Mouse (Mus musculus) small intestine, adult 2 months (tissue): ENCODE results near the gene Rapgef2. TPM values are rescaled to one million over a fixed set of nuclear protein-coding genes. Genes with fewer than 3 reads are reported as not detected.

ENCODE experiments used
- H3K27ac ChIP-seq: fragments of 200-500 bp; 2 replicates; pipeline ENCODE4 v1.5.1; 2012; ENCODE audit warnings: low read depth, low read length, control low read depth, inconsistent platforms; ENCODE audit not compliant: insufficient read depth
- H3K27me3 ChIP-seq: fragments of 200-500 bp; 2 replicates; pipeline ENCODE4 v1.6.1; 2012; ENCODE audit warnings: mild to moderate bottlenecking, moderate library complexity, low read length, inconsistent platforms; ENCODE audit not compliant: control insufficient read depth, insufficient read depth
- H3K36me3 ChIP-seq: fragments of 200-500 bp; 2 replicates; pipeline ENCODE4 v1.6.1; 2012; ENCODE audit warnings: mild to moderate bottlenecking, low read length, control low read depth, inconsistent platforms; ENCODE audit not compliant: control insufficient read depth, insufficient read depth
- H3K4me1 ChIP-seq: fragments of 200-500 bp; 2 replicates; pipeline ENCODE4 v1.6.1; 2012; ENCODE audit warnings: low read length, inconsistent platforms, mixed read lengths; ENCODE audit not compliant: control insufficient read depth, insufficient read depth, insufficient read length
- H3K4me3 ChIP-seq: fragments of 200-500 bp; 2 replicates; pipeline ENCODE4 v1.5.1; 2012; ENCODE audit warnings: low read depth, mild to moderate bottlenecking, control low read depth, inconsistent platforms, low read length, moderate library complexity
- CTCF ChIP-seq: fragments of 200-500 bp; IDR thresholded peaks from 2 replicates; pipeline ENCODE4 v1.5.1; 2012; ENCODE audit warnings: low read depth, mild to moderate bottlenecking, control low read depth, inconsistent platforms, low read length, moderate library complexity, mixed read lengths; ENCODE audit not compliant: insufficient replicate concordance, insufficient read length; ENCODE audit errors: extremely low read depth
- POLR2A ChIP-seq: fragments of 200-500 bp; IDR thresholded peaks from 2 replicates; pipeline ENCODE4 v1.6.1; 2012; ENCODE audit warnings: low read depth, mild to moderate bottlenecking, control low read depth, inconsistent platforms, low read length, moderate library complexity
- WGBS: fragments of 180-500 bp; shearing (Covaris S2); methylation state at CpG from one replicate; pipeline ENCODE4 v1.1.7; 2018; 5-methylcytosine and 5-hydroxymethylcytosine counted together
- polyA plus RNA-seq: library from polyadenylated mRNA; depleted of rRNA; stranded (reverse); fragments of >200 nt; gene quantifications from 2 replicates; pipeline ENCODE4 v1.2.3, GENCODE M21; 2012

Rapgef2 gene
- polyA plus RNA-seq, 1 experiment, result 8.5 TPM

- peaks cover 8% of the 10 kb centered on the region; the same call in 1 of the 2 replicates for H3K4me1 ChIP-seq
- no peak overlapping the region for H3K4me3 ChIP-seq
- H3K27ac ChIP-seq, result no peak overlapping the region
- no peaks in the 10 kb centered on the region for H3K27me3 ChIP-seq
- WGBS, result 86% methylated on average over 2 of the region's 2 CpGs
- peaks cover 7% of the 10 kb centered on the region; the same call in 1 of the 2 replicates for H3K36me3 ChIP-seq
- no peak for TF ChIP-seq POLR2A
- TF ChIP-seq CTCF, result no peak
Observed at GRCm38 (mm10) chr3:79167586-79167985, 118.7 kb downstream of the Rapgef2 start.

DNA sequence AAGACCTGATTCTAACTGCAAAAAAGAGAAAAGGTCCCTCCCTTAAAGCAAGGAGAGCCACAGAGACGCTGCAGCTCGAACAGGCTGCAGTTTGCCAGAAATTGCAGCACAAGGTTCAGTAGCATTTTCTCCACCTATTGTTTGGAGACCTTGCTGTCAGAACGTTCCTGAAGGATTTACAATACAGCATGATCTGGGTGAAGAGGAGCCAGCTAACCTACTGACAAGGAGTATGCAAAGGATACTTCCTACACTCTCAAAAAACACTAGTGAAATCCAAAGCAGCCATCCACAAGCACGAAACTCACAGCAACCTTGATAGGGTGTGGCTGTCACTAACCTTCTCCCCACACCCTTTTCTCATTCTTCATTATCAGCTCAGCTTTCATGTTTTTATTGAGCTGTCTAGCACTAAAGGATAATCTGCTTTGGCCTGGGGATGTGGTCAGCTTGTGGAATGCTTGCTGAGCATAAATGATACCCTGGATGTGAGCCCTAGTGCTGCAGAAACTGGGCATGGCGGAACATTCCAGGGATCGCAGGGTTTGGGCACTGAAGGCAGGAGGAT, 124.4 kb downstream of the Rapgef2 start:
- peaks cover 12% of the 10 kb centered on the region; the same call in 1 of the 2 replicates for H3K4me1 ChIP-seq
- 30% methylated on average over 6 of the region's 6 CpGs for WGBS
- no peaks in the 10 kb centered on the region for H3K36me3 ChIP-seq
- 0 out of 2 replicates have a peak overlapping the region, but pooled peaks have one; percentile 14 for H3K27ac ChIP-seq
- no peaks in the 10 kb centered on the region for H3K27me3 ChIP-seq
- H3K4me3 ChIP-seq, result no peak overlapping the region
- TF ChIP-seq CTCF (no peak), POLR2A (no peak)

DNA sequence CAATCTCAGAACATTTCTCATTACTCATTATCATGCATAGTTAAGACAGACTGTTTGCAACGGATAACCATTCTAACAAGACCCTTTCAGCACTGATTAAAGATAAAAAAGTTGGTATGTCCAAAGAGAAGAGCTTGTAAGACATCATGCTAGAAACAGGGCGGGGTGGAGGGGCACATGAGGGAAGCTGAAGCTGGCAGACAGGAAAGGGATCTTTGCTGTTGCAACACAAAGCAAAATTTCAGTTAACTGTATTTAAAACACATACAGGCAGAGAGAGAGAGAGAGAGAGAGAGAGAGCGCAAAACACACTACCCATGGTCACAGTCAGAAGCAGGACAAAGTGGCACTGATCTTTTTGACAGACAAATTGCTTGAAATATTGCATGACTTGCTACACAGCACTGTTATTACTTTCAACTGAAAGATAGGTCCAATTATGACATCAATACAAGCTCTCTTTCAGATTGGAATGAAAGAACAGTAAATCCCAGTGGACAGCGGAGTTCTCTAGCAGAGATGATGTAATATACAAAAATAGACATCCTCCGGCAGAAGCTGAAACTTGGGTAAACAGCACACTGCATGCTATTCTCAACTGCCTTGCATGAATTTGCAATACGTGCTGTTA, 125.1 kb downstream of the Rapgef2 start:
- TF ChIP-seq POLR2A, result no peak
- no peak for TF ChIP-seq CTCF
- H3K27ac ChIP-seq, result 0 out of 2 replicates have a peak overlapping the region, but pooled peaks have one; percentile 11

DNA sequence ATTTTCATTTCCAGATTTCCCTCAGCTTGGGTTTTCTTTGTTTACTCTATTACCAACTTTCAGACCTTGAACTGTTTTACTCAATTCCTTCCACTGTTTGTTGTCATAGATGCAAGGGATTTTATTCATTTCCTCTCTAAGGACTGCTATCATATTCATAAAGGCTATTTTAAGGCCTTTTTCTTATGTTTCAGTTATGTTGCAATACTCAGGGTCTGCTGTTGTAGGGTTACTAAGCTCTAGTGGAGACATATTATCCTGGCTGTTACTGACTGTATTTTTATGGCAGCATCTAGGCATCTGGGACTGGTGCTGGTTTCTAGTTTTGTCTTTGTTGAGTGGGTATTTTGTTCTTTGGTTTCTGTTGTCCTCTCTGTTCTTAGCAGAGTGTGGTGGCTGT, 128.1 kb downstream of the Rapgef2 start:
- peaks cover 14% of the 10 kb centered on the region; the same call in 1 of the 2 replicates for H3K4me1 ChIP-seq
- no peak overlapping the region for H3K27ac ChIP-seq
- TF ChIP-seq POLR2A, result no peak
- no peak for TF ChIP-seq CTCF
- peaks cover 2% of the 10 kb centered on the region; the same call in 1 of the 2 replicates for H3K36me3 ChIP-seq
- H3K27me3 ChIP-seq, result no peaks in the 10 kb centered on the region
- no peak overlapping the region for H3K4me3 ChIP-seq

More for the DNA sequence above, 125.1 kb downstream of the Rapgef2 start:
- no peaks in the 10 kb centered on the region for H3K36me3 ChIP-seq
- H3K27me3 ChIP-seq, result no peaks in the 10 kb centered on the region
- H3K4me3 ChIP-seq, result no peak overlapping the region
- 61% methylated on average over 6 of the region's 6 CpGs for WGBS
- H3K4me1 ChIP-seq, result peaks cover 12% of the 10 kb centered on the region; the same call in 1 of the 2 replicates

- WGBS, result 64% methylated on average over 5 of the region's 5 CpGs
- H3K36me3 ChIP-seq, result peaks cover 2% of the 10 kb centered on the region; the same call in 1 of the 2 replicates
- TF ChIP-seq POLR2A, result no peak
- no peak for TF ChIP-seq CTCF
- no peaks in the 10 kb centered on the region for H3K27me3 ChIP-seq
- peaks cover 2% of the 10 kb centered on the region; the same call in 1 of the 2 replicates for H3K4me1 ChIP-seq
- no peak overlapping the region for H3K4me3 ChIP-seq
- no peak overlapping the region for H3K27ac ChIP-seq
Observed at GRCm38 (mm10) chr3:79153039-79153487, 133.3 kb downstream of the Rapgef2 start.

GRCm38 (mm10) chr3:79145407-79146055, 140.8 kb downstream of the Rapgef2 start:
- Histone ChIP-seq H3K27ac (no peak overlapping the region), H3K4me3 (no peak overlapping the region), H3K4me1 (no peaks in the 10 kb centered on the region; the same call in 1 of the 2 replicates), H3K27me3 (no peaks in the 10 kb centered on the region), H3K36me3 (no peaks in the 10 kb centered on the region)
- TF ChIP-seq POLR2A (no peak), CTCF (no peak)
- 55% methylated on average over 10 of the region's 10 CpGs for WGBS
